Mouse (Mus musculus) urinary bladder, postnatal 10 days (tissue): ENCODE results near the gene Pim3.

ENCODE experiments used
- DNase-seq: peaks from one replicate; pipeline ENCODE4 v3.0.0; 2022; ENCODE audit warnings: low spot score

Gene Pim3

GRCm38 (mm10) chr15:88858141-88858541, 3.8 kb upstream of the Pim3 start:
- no peak for DNase-seq

GRCm38 (mm10) chr15:88858707-88859106, 3.3 kb upstream of the Pim3 start:
- no peak for DNase-seq

- DNase-seq = no peak
Measured at GRCm38 (mm10) chr15:88859206-88859970, 2.6 kb upstream of the Pim3 start.

GRCm38 (mm10) chr15:88860781-88861180, 1.2 kb upstream of the Pim3 start:
- DNase-seq = no peak

- no peak for DNase-seq
Measured at GRCm38 (mm10) chr15:88862881-88863694, 1.1 kb downstream of the Pim3 start.

GRCm38 (mm10) chr15:88863695-88864231, 1.8 kb downstream of the Pim3 start:
- DNase-seq = peak; percentile 67

- DNase-seq = no peak
Measured at GRCm38 (mm10) chr15:88864270-88865030, 2.5 kb downstream of the Pim3 start.

- no peak for DNase-seq
Measured at GRCm38 (mm10) chr15:88865061-88865460, 3.1 kb downstream of the Pim3 start.

- no peak for DNase-seq
Measured at GRCm38 (mm10) chr15:88865888-88866695, 4.1 kb downstream of the Pim3 start.

GRCm38 (mm10) chr15:88866934-88867356, 5.0 kb downstream of the Pim3 start:
- no peak for DNase-seq

- no peak for DNase-seq
Measured at GRCm38 (mm10) chr15:88867368-88868023, 5.5 kb downstream of the Pim3 start.

- DNase-seq = no peak
Measured at GRCm38 (mm10) chr15:88868024-88868742, 6.2 kb downstream of the Pim3 start.

GRCm38 (mm10) chr15:88870418-88871185, 8.6 kb downstream of the Pim3 start:
- DNase-seq = no peak

GRCm38 (mm10) chr15:88874061-88874460, 12.1 kb downstream of the Pim3 start:
- no peak for DNase-seq

GRCm38 (mm10) chr15:88874477-88874876, 12.5 kb downstream of the Pim3 start:
- no peak for DNase-seq

GRCm38 (mm10) chr15:88875625-88876081, 13.7 kb downstream of the Pim3 start:
- DNase-seq = no peak

- peak; percentile 67 for DNase-seq
Measured at GRCm38 (mm10) chr15:88876155-88877020, 14.4 kb downstream of the Pim3 start.

GRCm38 (mm10) chr15:88877021-88877400, 15.0 kb downstream of the Pim3 start:
- DNase-seq = no peak
